Mouse (Mus musculus) layer of hippocampus, postnatal 36 days (tissue): ENCODE results near the gene Chchd6. TPM values are rescaled to one million over a fixed set of nuclear protein-coding genes. Genes with fewer than 3 reads are reported as not detected.

Source experiments
- DNase-seq, 2 experiments: peaks; one replicate each; pipeline ENCODE4 v3.0.0; 2022
- total RNA-seq, 2 experiments: library from RNA; stranded (reverse); gene quantifications; 2 replicates each; pipeline ENCODE4 v1.2.3; 2021

Chchd6 gene
- total RNA-seq, result 10 to 100 TPM; 63.0 to 64.8 TPM

DNA sequence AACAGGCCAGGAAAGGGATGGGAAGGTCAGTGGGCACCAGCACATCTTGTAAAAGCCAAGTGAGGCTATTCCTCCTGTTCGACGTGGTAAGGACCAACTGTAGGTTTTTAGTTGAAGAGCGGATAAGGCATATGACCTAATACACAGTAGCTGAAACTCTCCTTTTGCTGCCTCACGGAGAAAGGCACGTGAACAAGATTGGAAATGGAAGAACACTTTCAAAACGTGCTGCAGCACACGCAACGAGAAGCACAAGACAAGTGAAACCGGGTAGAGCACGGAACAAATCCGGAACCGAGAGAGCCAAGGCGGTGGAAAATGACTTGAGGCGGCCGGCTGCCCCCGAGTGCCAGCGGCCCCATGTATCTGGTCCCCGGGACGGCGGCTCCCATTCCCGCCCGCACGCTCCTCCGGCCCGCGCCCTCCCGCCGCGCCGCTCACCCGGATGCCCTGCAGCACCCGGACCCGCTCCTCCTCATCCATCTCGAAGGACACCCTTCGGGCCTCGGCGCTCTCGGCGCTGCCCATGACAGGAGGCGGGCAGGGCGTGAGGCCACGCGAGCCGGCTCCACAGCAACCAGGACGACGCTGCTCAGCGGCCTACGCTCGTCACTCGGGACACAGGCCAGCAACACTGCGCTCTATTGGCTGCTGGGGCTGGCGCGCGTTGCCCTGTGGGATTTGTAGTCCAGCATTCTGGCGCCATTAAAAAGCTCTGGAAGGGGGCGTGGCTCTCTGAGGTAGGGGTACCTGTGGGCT, at the start of gene Chchd6:
Gene Chchd6, minus strand, starts transcription at position 635 of the 759 bp plus-strand sequence.
- DNase-seq, result peak; percentile 95 to 96

DNA sequence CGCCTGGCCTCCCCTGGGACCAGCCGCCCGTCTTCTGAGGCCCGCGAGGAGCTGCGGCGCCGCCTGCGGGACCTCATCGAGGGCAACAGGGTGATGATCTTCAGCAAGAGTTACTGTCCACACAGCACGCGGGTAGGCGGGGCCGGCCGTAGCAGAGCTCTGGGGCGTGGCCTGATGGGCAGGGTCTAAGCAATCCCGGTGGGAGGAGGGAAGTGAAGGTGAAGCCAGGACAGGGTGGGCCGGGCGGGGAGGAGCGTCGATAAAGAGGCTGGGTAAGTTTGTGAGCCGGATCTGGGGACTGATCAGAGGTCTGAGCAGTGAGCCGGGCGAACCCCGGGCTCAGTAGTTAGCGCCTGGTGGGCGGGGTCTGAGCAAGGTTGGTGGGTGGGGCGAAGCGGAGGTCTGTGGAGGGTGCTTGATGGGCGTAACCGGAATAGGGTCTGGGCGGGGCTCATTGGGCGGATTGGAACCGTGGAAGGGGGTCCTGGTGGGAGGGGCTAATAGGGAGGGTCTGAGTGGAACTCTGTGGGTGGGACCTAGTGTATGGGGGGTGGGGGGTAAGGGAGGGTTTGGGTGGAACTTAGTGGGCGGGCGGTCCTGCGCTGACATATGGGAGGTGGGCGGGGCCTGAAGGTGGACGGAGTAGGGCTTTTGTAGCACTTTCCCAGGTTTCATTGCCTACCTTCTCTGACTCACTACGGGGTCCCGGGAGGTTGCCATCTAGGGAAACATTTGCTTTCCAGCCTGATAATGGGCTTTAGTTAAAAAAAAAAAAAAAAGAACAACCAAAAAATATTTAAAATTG, 49.0 kb upstream of the Chchd6 start:
- peak; percentile 73 to 78 for DNase-seq

DNA sequence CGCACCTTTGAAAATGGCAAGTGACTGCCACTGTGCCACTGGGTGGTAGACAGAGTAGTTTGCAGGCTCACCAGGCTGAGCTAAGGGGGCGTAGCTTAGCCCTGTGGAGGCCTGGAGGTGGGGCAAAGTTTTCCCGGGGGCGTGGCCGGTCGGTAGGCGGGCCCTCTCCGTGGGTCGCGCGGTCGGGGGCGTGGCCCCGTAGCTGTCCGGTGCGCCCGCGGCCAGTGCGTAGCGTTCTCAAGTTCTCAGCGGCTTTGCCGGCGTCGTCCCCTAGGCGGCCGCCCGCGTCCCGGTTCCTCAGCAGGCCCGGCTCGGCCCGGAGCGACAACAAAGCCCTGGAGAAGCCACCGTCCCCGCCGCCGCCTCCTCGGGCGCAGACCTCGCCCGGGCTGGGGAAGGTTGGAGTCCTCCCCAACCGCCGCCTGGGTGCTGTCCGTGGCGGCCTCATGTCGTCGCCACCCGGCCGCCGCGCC, 48.4 kb upstream of the Chchd6 start, which contains the start of gene Txnrd3:
Gene Txnrd3, plus strand, starts transcription at position 191 of the 473 bp plus-strand sequence.
- peak; percentile 84 to 86 for DNase-seq

DNA sequence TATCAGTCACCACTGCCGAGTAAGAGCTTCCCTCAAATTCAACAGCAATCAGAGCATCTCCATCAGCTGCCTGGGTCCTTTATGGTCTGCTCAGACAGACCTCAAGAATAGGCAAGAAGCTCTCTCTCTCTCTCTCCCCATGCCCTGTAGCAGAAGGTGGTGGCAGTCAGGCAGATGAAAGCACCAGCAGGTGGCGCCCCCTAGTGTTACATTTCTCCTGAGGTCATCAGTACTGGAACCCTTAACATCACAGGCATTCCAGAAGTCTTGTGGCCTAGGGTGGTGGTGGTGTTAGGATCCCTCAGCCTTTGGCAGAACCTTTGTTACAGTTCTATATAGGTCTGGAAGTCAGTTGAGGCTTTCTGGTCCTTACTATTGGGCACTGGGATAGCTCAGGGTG, 43.6 kb upstream of the Chchd6 start:
- no peak for DNase-seq

DNA sequence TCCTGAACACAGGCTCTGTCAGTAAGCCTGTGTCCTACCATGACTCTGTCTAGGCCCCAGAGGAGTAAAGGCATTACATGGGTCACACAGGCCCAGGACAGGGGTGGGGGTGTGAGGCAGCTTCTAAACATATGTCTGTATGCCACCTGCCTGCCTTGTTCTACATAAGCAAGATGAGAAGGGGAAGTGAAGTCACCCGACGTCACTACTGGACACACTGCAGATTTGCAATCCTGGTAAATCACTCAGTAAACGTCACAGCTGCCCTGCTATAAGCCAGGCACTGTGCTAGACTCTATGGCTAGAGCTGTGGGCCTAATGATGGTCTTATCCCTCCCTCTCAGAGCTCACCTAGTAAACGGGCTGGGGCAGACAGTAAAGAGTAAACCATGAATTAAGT, 42.5 kb upstream of the Chchd6 start:
- DNase-seq, result no peak

GRCm38 (mm10) chr6:89634400-89634799, 38.9 kb upstream of the Chchd6 start:
- no peak for DNase-seq

DNA sequence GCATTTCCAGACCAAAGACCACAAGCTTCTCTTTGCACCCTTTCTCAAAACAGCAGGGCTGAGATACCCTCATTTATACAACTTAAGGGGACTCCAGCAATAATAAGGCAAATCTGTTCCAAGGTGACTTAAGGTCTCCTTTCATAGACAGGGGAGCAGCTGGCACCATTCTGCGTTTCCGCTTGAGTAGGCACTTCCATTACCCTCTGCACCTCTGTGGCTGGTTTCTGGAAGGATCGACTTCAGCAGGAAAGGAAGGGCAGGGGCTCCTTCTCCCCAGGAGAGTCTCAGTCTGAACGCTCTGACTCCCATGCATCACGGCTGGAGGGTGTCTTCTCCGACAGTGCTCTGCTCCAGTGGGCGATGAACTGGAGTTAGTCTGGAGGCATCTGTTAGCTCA, 37.7 kb upstream of the Chchd6 start:
- no peak for DNase-seq

DNA sequence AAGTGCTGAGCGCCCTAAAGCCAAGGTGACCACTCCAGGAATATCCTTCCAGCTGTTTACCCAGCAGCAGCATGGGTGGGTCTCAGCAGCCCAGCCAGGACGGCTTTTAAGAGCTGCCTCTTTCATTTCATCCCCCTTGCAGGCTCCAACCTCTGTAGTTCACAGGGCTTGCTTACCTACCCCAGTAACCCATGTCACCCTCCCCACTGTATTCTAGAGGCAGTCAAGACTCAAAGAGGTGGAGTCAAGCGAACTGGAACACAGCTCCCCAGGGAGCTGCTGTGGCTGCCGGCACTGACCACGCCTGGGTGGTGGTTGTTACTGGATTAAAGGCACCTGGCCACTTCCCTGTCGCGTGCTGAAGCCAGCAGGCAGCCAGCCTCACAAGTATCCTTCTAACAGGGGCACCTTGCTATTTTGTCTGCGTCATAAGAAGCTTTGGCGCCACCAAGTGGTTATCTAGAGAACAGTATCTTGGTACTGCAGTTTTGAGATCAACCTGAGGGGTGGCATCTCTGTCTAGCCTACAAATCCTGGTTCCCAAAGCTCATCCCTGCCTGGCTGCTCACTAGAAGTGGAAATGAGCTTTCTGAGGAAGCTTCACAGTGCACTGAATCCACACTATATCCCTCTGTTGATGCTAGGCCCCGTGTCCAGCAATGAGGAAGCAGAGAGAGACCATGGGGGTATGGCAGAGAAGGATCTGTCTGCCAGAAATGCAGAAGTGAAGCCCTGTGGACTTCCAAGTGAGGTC, 36.5 kb upstream of the Chchd6 start:
- DNase-seq, result peak; percentile 73 to 74

DNA sequence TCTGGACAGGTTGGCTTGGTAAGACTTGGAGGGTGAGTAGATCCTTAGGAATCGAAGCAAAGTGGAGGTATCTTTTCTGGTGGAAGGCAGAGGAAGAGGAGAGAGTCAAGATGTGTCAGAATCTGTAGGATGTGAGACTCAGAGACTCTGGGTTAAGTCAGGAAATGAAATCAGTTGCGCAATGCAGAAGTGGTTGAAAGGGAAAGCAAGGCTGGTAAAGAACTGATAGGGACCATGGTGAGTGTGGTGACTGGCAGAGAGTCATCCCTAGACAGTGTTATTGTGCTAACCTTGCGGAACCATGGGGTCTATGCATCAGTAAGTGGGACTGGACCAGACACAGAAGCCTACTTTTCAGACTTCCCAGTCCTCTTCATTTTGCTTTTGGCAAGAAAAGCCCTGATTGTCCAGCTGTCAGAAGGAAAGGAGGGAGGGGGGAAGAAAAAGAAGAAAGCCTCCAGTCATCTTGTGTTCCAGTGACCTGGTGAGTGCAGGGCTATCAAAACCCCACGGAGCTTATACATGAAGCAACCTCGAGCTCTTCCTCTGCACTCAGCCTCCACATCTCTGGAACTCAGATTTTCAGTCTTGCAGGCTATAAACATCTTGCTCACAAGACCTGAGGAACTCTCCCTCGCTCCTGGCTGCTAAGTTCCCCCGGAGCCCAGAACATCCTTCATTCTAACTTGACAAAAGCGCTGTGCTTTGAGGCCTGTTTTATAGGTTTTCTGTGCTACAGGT, 32.8 kb upstream of the Chchd6 start:
- no peak for DNase-seq

DNA sequence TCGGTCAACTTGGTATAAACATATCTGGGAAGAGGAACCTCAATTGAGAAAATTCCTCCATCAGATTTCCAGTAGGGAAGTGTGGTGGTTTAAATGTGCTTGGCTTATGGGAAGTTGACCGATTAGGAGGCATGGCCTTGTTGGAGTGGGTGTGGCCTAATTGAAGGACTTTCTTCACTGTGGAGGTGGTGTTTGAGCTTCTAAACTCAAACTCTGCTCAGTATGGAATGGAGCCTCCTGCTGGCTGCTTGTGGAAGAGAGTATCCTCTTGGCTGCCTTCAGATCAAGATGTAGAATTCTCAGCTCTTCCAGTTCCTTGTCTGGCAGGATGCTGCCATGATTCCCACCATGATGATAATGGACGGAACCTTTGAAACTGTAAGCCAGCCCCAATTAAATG, 27.2 kb upstream of the Chchd6 start:
- no peak for DNase-seq

DNA sequence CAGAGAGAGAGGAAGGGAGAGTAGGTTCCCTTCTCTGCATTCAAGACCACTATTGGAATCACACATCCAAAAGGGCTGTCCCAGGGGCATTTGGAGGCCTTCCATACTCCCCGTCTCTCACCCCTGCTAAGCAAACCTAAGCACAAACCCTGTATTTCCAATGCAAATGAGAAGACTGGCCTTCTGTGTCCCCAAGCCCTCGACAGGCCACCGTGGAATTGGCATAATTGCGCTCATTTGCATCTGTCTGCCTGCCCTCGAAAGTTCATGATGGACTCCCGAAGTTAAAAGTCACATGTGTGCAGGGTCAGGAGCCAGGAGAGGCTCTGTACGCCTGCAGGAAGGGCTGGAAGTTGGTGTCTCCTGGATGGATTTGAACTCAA, 19.9 kb upstream of the Chchd6 start:
- no peak for DNase-seq

- DNase-seq, result no peak
Measured at GRCm38 (mm10) chr6:89614596-89615372, 19.3 kb upstream of the Chchd6 start.

GRCm38 (mm10) chr6:89614107-89614471, 18.6 kb upstream of the Chchd6 start:
- no peak for DNase-seq

- peak; percentile 67 to 71 for DNase-seq
Measured at GRCm38 (mm10) chr6:89613336-89614106, 18.1 kb upstream of the Chchd6 start.

DNA sequence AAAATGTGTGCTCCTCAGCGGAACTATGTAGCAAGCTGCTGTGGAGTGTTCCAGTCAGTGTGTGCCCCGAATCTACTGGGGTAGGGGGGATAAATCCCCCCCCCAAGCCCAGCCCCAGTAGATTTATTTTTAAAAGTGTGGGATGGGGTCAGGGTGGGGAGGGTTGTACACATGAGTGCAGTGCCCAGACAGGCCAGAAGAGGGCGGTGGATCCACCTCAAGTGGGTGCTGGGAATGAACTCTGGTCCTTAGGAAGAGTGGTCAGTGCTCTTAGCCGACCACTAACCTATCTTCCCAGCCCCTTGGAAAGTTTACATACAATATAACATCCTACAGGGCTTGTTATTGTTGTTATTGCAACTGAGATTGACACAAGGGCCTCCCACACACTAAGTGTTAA, 12.5 kb upstream of the Chchd6 start:
- DNase-seq, result no peak

DNA sequence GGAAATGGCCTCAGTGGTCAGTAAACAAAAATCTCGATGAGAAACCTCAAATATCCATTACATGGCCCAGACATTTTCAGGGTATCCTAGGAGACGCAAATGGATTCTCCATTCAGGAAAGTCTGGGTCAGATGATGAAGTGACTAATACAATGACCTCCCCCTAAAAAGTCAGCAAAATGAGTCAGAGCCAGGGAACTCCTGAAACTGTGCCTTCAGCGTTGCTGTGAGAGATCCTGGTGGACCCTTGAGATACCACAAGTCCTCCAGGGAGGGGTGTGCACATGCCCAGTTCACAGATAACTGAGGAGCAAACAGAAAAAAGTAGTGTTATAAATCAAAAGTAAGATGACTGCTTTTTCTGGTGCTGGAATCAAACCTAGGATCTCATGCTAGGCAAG, 10.6 kb upstream of the Chchd6 start:
- DNase-seq, result no peak

GRCm38 (mm10) chr6:89596510-89596909, 1.1 kb upstream of the Chchd6 start:
- no peak for DNase-seq

GRCm38 (mm10) chr6:89595777-89596146, 310 bp upstream of the Chchd6 start:
- no peak for DNase-seq

DNA sequence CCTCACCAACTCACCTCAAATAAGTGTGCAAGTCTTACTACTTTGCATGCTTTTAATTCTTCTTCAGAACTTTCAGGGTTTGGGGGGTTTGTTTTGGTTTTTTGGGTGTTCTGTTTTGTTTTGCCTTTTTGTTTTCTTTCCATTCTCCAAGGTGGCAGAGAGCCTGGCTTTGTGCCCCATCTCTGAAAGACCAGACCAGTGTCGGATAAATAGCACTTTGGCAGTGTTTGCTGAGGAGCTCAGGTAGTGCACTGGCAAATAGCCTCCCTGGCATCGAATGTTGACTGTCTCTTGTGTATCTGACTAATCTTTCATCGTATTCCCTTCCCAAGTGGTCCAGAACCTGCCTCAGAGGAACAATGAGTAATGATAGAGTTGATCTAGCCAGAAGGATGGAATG, 3.4 kb downstream of the Chchd6 start:
- no peak for DNase-seq

DNA sequence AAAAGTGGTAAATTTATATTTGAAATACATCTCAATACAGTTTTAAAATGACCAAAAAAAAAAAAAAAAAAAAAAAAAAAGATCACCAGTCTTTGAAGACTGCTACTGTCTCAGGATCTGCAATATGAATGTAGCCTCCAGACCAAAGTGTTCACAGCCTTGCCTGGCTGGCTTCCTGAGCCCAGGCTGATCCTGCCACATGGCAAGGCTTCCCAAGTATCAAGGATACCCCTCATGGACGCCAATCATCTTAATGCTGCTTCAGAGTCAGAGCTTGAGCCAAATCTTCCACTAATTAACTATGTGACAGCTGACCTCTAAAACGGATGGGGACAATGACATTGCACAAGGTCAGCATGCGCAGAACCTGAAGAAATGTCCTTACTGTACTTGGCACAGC, 3.9 kb downstream of the Chchd6 start:
- no peak for DNase-seq

- DNase-seq, result no peak
Measured at GRCm38 (mm10) chr6:89585696-89586095, 9.8 kb downstream of the Chchd6 start.
